Mouse (Mus musculus): Measurements from ENCODE around the gene Gm11214. TPM values are rescaled to one million over a fixed set of nuclear protein-coding genes. Genes with fewer than 3 reads are reported as not detected.

The Gm11214 gene
- polyA plus RNA-seq, 1 experiment, result not detected

DNA sequence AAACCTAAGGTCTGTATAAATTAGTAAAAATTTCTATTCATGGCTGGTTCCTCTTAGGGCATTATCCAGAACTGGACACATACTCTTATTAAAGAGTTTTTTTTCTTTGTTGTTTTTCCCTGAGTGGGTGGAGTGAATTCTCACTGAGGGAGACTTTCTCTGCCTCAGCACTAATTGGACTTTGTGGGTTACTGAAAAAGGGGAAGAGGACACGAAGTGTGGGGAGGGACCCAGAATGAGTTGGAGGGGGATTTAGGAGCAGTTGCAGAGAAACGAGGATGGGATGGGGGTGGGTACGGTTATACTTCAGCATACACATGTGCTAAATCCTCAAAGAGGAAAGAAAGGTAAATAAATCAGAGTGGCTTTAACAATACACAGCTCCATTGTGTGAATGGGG is 36.6 kb upstream of the Gm11214 start:
- DNase-seq, result no peak
- Histone ChIP-seq H3K4me3 (replicated peaks; ENCODE audit: insufficient read depth, low read depth, low read length) (no peak overlapping the region), H3K4me1 (ENCODE audit: control insufficient read depth, insufficient read depth, low read length) (no peaks in the 10 kb centered on the region), H3K27ac (ENCODE audit: insufficient read depth, low read length) (no peak overlapping the region), H3K27me3 (ENCODE audit: control insufficient read depth, insufficient read depth, low read length) (no peaks in the 10 kb centered on the region; the same call in 1 of the 2 replicates)
- TF ChIP-seq CTCF (IDR thresholded peaks at IDR 0.05; ENCODE audit: borderline replicate concordance, insufficient read depth, low read depth, low read length), result no peak
- TF ChIP-seq POLR2A (IDR thresholded peaks at IDR 0.05; ENCODE audit: borderline replicate concordance, insufficient read depth, low read length), result no peak
- WGBS, result 80% methylated on average over 3 of the region's 3 CpGs

DNA sequence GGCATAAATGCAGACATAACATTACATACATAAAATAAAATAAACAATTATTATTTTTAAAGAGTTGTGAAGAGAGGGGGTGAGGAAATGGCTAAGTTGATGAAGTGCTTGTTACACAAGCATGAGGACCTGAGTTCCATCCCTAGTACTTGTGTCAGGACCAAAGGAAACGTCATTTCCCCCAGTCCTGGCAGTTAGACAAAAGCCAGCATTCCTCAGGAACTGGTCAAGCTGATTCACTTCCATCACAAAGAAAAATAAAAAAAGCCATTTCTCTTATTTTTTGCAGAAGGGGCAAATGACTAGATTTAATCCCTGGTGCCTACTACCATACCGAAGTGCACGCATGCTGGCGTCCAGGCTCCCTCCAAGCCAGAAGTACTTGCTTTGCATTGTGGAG is 33.7 kb upstream of the Gm11214 start:
- Histone ChIP-seq H3K4me3 (replicated peaks; ENCODE audit: insufficient read depth, low read depth, low read length) (no peak overlapping the region), H3K27me3 (ENCODE audit: control insufficient read depth, insufficient read depth, low read length) (no peaks in the 10 kb centered on the region), H3K4me1 (ENCODE audit: control insufficient read depth, insufficient read depth, low read length) (no peaks in the 10 kb centered on the region; the same call in 1 of the 2 replicates), H3K27ac (ENCODE audit: insufficient read depth, low read length) (no peak overlapping the region)
- WGBS, result 90% methylated on average over 4 of the region's 4 CpGs
- DNase-seq, result no peak
- TF ChIP-seq CTCF (IDR thresholded peaks at IDR 0.05; ENCODE audit: borderline replicate concordance, insufficient read depth, low read depth, low read length), result no peak
- TF ChIP-seq POLR2A (IDR thresholded peaks at IDR 0.05; ENCODE audit: borderline replicate concordance, insufficient read depth, low read length), result no peak

DNA sequence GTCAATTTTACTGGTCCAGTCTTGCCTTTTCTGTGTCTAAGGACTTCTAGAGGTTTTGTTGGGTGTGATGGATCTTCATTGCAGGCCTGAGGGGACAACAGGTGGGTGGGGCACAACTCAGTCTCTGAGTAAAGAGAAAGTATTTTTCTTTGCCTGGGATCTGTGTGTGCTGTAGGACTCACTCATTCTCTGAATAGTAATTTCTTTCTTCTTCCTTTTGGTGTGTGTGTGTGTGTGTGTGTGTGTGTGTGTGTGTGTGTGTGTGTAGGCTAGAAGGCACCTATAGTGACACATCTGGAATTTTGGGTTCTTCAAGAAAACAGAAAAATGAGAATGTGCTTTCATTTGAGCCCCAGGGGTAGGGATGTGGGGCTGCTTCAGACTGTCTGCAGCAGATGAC is 29.2 kb upstream of the Gm11214 start:
- Histone ChIP-seq H3K27ac (ENCODE audit: insufficient read depth, low read length) (no peak overlapping the region), H3K4me3 (replicated peaks; ENCODE audit: insufficient read depth, low read depth, low read length) (no peak overlapping the region), H3K4me1 (ENCODE audit: control insufficient read depth, insufficient read depth, low read length) (no peaks in the 10 kb centered on the region; the same call in 1 of the 2 replicates), H3K27me3 (ENCODE audit: control insufficient read depth, insufficient read depth, low read length) (no peaks in the 10 kb centered on the region)
- no peak for DNase-seq
- TF ChIP-seq CTCF (IDR thresholded peaks at IDR 0.05; ENCODE audit: borderline replicate concordance, insufficient read depth, low read depth, low read length) (no peak), POLR2A (IDR thresholded peaks at IDR 0.05; ENCODE audit: borderline replicate concordance, insufficient read depth, low read length) (no peak)

DNA sequence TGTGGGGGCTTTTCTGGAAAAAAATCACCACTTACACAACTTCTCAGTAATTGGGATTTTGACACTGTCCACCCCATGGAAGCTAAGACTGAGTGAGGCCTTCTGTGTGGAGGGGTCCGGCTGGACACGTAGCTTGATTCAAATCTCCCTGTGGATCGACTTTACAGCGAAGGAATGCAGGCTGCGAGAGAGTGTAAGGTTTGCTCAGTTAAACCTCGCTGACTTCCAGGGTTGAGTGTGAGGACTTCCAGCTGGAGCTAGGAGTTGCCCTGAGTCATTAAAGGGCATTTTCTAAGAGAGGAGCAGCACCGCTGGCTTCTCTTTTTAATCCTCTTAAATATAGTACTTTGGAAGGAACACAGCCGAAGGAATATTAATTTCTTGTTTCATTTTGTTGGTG is 24.2 kb upstream of the Gm11214 start:
- Histone ChIP-seq H3K27me3 (ENCODE audit: control insufficient read depth, insufficient read depth, low read length) (no peaks in the 10 kb centered on the region), H3K4me1 (ENCODE audit: control insufficient read depth, insufficient read depth, low read length) (no peaks in the 10 kb centered on the region), H3K4me3 (replicated peaks; ENCODE audit: insufficient read depth, low read depth, low read length) (no peak overlapping the region), H3K27ac (ENCODE audit: insufficient read depth, low read length) (no peak overlapping the region)
- no peak for DNase-seq
- no peak for TF ChIP-seq POLR2A (IDR thresholded peaks at IDR 0.05; ENCODE audit: borderline replicate concordance, insufficient read depth, low read length)
- no peak for TF ChIP-seq CTCF (IDR thresholded peaks at IDR 0.05; ENCODE audit: borderline replicate concordance, insufficient read depth, low read depth, low read length)
- WGBS, result 89% methylated on average over 8 of the region's 8 CpGs

DNA sequence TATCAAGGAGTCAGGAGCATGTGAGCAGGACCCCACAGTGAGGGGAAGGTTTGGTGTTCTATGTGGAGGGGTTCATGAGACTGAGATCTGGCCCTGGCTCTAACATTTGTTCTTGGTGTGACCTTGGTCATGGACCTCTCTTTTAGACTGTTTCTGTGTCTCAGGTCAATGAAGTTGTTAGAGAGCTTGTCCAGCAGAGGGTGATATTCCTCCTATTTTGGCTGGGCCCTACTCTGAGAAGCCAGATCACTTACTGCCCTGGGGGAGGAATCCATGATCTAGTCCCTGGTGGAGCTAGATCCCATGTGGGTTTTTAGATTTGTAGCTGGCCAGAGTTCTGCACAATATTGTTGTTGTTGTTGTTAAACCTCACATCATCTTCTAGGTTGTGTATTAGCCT is 23.0 kb upstream of the Gm11214 start:
- DNase-seq, result peak in 1 of 2 experiments; percentile 8
- Histone ChIP-seq H3K4me1 (ENCODE audit: control insufficient read depth, insufficient read depth, low read length) (no peaks in the 10 kb centered on the region), H3K4me3 (replicated peaks; ENCODE audit: insufficient read depth, low read depth, low read length) (no peak overlapping the region), H3K27ac (ENCODE audit: insufficient read depth, low read length) (no peak overlapping the region), H3K27me3 (ENCODE audit: control insufficient read depth, insufficient read depth, low read length) (no peaks in the 10 kb centered on the region)
- TF ChIP-seq POLR2A (IDR thresholded peaks at IDR 0.05; ENCODE audit: borderline replicate concordance, insufficient read depth, low read length) (no peak), CTCF (IDR thresholded peaks at IDR 0.05; ENCODE audit: borderline replicate concordance, insufficient read depth, low read depth, low read length) (peak; percentile 39; the same call in 1 of the 2 replicates)

DNA sequence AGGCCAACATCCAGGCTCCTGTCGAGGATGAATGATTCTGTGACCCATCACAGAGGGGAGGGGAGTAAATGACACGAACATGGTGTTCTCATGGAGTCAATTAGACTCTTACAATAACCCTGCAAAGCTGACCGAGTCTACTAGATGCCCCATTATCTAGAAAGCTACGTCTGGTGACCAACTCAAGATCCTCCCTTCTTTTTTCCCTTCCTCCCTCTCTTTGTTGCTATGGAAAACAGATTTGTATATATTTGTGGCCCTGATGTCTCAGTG is 22.0 kb upstream of the Gm11214 start:
- Histone ChIP-seq H3K4me1 (ENCODE audit: control insufficient read depth, insufficient read depth, low read length) (no peaks in the 10 kb centered on the region), H3K4me3 (replicated peaks; ENCODE audit: insufficient read depth, low read depth, low read length) (no peak overlapping the region), H3K27ac (ENCODE audit: insufficient read depth, low read length) (no peak overlapping the region), H3K27me3 (ENCODE audit: control insufficient read depth, insufficient read depth, low read length) (no peaks in the 10 kb centered on the region)
- no peak for TF ChIP-seq POLR2A (IDR thresholded peaks at IDR 0.05; ENCODE audit: borderline replicate concordance, insufficient read depth, low read length)
- no peak for DNase-seq
- 66% methylated on average over 4 of the region's 4 CpGs for WGBS

DNA sequence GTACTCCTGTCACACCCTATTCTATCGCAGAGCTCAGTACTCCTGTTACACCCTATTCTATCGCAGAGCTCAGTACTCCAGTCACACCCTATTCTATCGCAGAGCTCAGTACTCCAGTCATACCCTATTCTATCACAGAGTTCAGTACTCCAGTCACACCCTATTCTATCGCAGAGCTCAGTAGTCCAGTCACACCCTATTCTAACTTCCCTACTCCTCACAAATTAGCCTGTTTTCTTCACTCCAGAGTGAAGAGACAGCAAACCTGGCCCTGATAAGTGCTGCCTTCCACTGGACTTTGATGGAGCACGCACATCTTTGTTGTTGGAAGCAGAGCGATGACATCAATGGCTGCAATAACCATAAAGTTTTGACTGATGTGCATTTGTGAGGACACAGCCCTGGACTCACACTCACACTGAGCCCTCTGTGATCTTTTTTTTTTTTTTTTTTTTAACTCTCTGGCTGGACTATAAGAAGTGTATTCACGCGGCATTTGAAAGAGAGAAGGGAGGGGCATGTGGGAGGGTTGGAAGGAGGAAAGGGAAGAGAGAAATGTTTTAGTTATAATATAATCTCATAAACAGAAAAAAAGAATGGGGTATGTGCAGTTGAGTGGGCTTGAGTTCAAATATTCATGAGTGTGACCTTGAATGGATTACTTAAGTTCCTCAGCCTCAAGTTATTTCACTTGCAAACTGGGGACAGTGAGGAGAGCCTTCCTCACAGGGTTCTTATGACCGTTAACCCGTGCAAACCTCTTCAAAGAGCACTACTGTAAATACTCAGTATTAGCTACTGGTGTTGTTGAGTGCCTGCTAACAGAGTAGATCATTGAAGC is 21.5 kb upstream of the Gm11214 start:
- Histone ChIP-seq H3K4me1 (ENCODE audit: control insufficient read depth, insufficient read depth, low read length) (no peaks in the 10 kb centered on the region), H3K27me3 (ENCODE audit: control insufficient read depth, insufficient read depth, low read length) (no peaks in the 10 kb centered on the region), H3K27ac (ENCODE audit: insufficient read depth, low read length) (no peak overlapping the region), H3K4me3 (replicated peaks; ENCODE audit: insufficient read depth, low read depth, low read length) (no peak overlapping the region)
- WGBS, result 94% methylated on average over 10 of the region's 10 CpGs
- no peak for TF ChIP-seq CTCF (IDR thresholded peaks at IDR 0.05; ENCODE audit: borderline replicate concordance, insufficient read depth, low read depth, low read length)
- TF ChIP-seq POLR2A (IDR thresholded peaks at IDR 0.05; ENCODE audit: borderline replicate concordance, insufficient read depth, low read length), result no peak
- no peak for DNase-seq

DNA sequence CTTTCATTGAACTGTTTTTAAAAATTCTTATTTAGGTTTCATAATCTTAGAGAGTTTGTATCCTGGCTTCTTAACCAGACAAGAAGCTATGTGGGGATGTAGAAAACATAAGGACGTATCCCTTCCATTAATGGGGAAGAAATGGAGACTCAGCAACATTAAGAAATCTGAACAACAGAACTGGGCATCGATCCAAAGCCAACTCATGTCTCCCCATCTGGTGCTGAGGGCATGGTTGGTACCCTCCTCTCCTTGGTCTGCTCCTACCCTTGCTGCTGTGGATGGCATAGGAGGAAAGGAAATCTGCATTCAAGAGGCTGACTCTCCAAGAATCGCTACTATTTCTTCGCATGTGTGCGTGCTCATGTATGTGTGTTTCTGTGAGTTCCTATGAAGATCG is 20.5 kb upstream of the Gm11214 start:
- no peak for DNase-seq
- 68% methylated on average over 6 of the region's 6 CpGs for WGBS
- H3K27ac ChIP-seq (ENCODE audit: insufficient read depth, low read length), result no peak overlapping the region
- TF ChIP-seq POLR2A (IDR thresholded peaks at IDR 0.05; ENCODE audit: borderline replicate concordance, insufficient read depth, low read length) (no peak), CTCF (IDR thresholded peaks at IDR 0.05; ENCODE audit: borderline replicate concordance, insufficient read depth, low read depth, low read length) (no peak)
- no peak overlapping the region for H3K4me3 ChIP-seq (replicated peaks; ENCODE audit: insufficient read depth, low read depth, low read length)
- no peaks in the 10 kb centered on the region for H3K27me3 ChIP-seq (ENCODE audit: control insufficient read depth, insufficient read depth, low read length)
- H3K4me1 ChIP-seq (ENCODE audit: control insufficient read depth, insufficient read depth, low read length), result no peaks in the 10 kb centered on the region

All from cerebellum, adult 2 months (tissue).